Mouse (Mus musculus): ENCODE results near the gene Klhdc1. TPM values are rescaled to one million over a fixed set of nuclear protein-coding genes. Genes with fewer than 3 reads are reported as not detected.

Klhdc1 gene
- polyA plus RNA-seq, 1 experiment from 2014 or later, result 10.9 TPM

Other genes starting within 250 kb of the Klhdc1 start
- gene Rps29, start 82.0 kb upstream of the Klhdc1 start, polyA plus RNA-seq (2015; fragmentation: Nextera tagmentation; extraction: Ambion mirVana), result 1,037 and 1,363 TPM in 2 replicates
- gene Lrr1, start 72.4 kb upstream of the Klhdc1 start, polyA plus RNA-seq (2015; fragmentation: Nextera tagmentation; extraction: Ambion mirVana), result 10.4 and 12.6 TPM in 2 replicates
- 376 and 496 TPM in 2 replicates for gene Rpl36al, start 57.1 kb upstream of the Klhdc1 start, polyA plus RNA-seq (2015; fragmentation: Nextera tagmentation; extraction: Ambion mirVana)
- gene Mgat2, start 57.0 kb upstream of the Klhdc1 start, polyA plus RNA-seq (2015; fragmentation: Nextera tagmentation; extraction: Ambion mirVana), result 40.1 and 45.2 TPM in 2 replicates
- 14.3 and 16.2 TPM in 2 replicates for gene Gm49383, start 44.1 kb upstream of the Klhdc1 start, polyA plus RNA-seq (2015; fragmentation: Nextera tagmentation; extraction: Ambion mirVana)
- gene Dnaaf2, start 42.7 kb upstream of the Klhdc1 start, polyA plus RNA-seq (2015; fragmentation: Nextera tagmentation; extraction: Ambion mirVana), result 6.1 and 7.7 TPM in 2 replicates
- gene Gm49384, start 36.9 kb upstream of the Klhdc1 start, polyA plus RNA-seq (2015; fragmentation: Nextera tagmentation; extraction: Ambion mirVana), result 11.2 and 15.0 TPM in 2 replicates
- gene Pole2, start 13.0 kb upstream of the Klhdc1 start, polyA plus RNA-seq (2015; fragmentation: Nextera tagmentation; extraction: Ambion mirVana), result 12.7 and 16.0 TPM in 2 replicates
- 122 and 123 TPM in 2 replicates for gene Klhdc2, start 55.5 kb downstream of the Klhdc1 start, polyA plus RNA-seq (2015; fragmentation: Nextera tagmentation; extraction: Ambion mirVana)
- gene Nemf, start 116.0 kb downstream of the Klhdc1 start, polyA plus RNA-seq (2015; fragmentation: Nextera tagmentation; extraction: Ambion mirVana), result 57.6 and 59.3 TPM in 2 replicates
- gene Arf6, start 131.0 kb downstream of the Klhdc1 start, polyA plus RNA-seq (2015; fragmentation: Nextera tagmentation; extraction: Ambion mirVana), result 38.2 and 40.5 TPM in 2 replicates
- 1.1 and 1.5 TPM in 2 replicates for gene Gm9887, start 131.3 kb downstream of the Klhdc1 start, polyA plus RNA-seq (2015; fragmentation: Nextera tagmentation; extraction: Ambion mirVana)

Data from heart, embryonic 15.5 days (tissue).